Mouse (Mus musculus) brain, adult 2 months (tissue): ENCODE measurements at regions not wholly inside any gene's neighbourhood (a gene's known extent, or its start where the extent isn't known, plus 50 kb on each side); places are given as distances from the start of the nearest gene placed in this dataset.

Experiments used
- DNase-seq: peaks from one replicate; pipeline ENCODE4 v3.0.0; 2011; ENCODE audit warnings: low read depth, low spot score

DNA sequence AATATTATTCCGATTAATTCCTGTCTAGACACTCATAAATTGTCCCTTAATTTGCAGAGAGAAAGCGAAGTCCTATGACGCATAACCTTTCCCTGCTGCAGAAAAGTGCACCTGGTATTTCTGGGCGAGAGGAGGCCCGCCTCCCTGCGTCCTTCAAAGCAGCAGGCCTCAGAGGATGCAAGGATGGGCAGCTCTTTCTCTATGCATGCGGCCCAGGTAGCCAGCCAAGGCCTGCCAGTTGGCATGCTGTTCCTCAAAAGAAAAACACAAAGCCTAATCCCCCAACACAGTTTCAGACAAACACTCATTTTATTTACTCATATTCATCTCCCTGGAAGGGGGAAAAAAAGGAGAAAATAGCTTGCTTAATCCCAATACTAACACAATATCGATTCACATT is 308.2 kb downstream of the Gm10295 start:
- DNase-seq: no peak

DNA sequence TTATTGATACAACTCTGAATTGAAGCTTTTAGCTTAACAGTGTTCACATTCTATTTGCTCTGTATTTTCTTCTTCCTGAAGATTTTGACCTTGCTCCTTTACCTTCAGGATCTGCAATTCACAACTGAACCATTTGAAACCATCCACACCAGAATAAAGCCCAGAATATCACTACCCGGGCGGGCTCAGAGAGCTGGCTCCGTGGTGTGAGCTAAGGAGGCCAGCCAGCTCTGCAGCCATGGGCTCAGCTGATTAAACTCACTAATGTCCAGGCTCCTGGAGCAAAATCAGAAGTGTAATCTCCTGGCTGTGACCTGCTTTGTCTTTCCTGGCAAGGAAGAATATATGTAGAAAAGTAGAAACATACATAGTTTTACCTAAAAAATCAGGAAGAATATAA is 309.9 kb downstream of the Gm10295 start:
- no peak for DNase-seq

DNA sequence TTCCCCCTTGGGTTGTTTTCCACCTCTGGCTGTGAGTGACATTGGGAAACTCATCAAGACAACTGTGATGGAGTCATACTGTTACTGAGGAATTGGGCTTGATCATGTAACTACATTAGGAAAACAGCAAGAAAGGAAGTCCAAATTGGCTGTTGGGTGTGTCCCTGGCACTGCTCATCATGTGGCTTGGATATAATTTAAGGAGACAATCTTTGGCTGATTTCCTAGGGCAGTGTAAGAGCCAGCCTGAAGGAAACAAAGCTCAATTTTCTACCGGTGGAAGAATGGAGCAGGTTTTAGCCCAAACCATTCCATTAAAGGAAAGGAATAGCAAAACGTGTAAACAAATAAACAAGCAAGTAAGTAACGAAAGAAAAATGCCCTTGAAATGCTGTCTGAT is 310.4 kb downstream of the Gm10295 start:
- DNase-seq: no peak

DNA sequence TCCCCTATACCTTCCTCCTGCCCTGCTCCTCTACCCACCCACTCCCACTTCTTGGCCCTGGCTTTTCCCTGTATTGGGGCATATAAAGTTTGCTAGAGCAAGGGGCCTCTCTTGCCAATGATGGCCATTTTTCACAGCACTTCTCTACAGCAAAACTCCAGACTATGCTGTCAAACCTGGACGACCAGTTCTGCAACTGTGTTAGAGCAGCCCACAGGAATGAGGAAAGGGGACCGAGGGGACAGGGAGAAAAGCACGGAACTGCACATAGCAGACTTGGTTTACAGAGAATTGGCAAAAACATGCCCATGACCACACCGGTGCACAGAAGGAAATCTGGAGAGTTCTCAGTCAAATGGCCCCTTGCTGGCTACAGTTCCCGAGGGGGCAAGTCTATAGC is 312.7 kb downstream of the Gm10295 start:
- no peak for DNase-seq

DNA sequence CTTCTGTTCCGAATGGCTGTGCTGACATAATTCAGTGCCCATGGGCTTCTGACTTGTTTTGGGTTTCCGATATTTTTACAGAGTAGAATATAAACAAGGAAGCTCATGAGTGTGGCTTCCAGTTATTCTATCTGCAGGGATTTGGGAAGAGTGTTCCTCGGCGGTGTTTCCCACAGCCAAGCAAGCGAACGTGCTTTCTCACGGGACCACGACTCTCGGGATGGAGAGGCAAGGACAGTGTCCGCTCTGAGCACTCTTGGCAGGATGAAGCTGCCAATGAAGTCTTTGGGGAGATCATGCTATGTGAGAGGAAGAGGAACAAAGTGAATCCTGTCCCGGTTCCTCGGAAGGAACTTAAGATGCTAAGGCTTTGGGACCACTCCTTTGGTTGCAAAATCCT is 318.2 kb downstream of the Gm10295 start:
- DNase-seq: no peak

DNA sequence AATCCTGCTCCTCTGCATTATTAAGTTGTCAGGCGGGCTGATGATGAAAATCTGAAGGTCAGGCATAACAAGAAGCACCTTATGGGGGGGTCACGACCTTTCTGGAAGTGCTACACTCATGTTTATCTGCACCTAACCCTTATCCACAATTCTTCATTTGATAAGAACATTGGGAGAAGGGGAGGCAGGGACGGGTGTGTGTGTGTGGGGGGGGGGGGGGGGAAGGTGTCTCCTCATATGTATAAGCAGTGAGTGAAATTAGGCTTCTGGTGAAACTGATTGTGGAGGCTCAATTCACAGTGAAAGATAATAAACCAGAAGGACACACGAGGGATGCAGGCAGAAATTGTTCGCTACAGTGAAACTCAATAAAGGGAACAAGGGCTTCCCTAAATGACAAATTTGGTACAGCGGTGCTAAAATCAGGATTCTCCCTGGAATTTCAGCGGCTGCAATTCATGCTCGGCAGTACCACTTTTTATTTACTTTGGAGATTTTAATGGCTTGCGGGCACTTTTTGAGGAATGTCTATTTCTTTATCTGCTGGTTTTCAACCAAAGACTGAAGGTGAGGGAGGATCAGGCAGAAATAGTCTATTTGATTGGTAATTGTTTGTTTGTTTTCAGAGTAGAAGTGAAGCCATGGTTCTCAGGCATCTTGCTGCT is 327.2 kb downstream of the Gm10295 start:
- DNase-seq: no peak

DNA sequence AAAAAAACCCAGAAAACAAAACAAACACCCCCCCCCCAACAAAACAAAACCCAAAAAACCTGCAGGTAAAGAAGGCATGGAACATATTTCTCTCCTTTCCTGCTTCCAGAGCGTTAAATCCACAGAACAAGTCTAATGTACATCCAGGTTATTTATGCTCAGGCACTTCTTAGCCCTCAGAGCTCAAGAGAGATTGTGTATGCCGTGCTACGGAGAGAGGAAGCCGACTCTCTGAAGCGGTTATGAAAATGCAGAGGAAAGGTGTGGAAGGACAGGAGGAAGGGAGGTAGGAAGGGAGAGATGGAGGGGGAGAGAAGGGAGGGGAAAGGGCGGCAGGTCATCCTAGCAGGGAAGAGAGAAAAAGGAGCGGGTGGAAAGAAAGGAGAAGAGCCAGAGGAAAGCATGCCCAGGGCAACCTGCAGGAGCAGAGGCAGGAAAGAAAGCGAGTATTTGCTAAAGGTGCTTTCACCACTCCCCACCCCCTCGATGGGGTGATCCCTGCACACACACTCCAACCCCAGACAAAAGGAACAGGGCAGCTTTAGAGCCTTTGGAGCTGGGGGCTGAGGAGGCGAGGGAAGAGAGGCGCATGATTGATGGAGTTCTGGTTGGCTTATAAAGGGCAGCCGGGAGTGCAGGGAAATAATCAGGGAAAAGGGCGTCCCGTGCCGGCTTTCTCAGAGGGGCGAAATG is 327.9 kb downstream of the Gm10295 start:
- no peak for DNase-seq
